Mouse (Mus musculus): ENCODE measurements around the gene Mettl27.
"Not testable (repeated sequence)": the region's sequence is repeated elsewhere in the genome, so short reads cannot be mapped to it uniquely, and the experiment has no call there.

Mettl27 gene

GRCm38 (mm10) chr5:134959114-134959513 is 26.9 kb downstream of the Mettl27 start:
- peak; percentile 20 for DNase-seq

GRCm38 (mm10) chr5:134960430-134960829 is 28.3 kb downstream of the Mettl27 start:
- no peak for DNase-seq

GRCm38 (mm10) chr5:134961519-134961918 is 29.4 kb downstream of the Mettl27 start:
- DNase-seq: no peak

GRCm38 (mm10) chr5:134963546-134963945 is 31.4 kb downstream of the Mettl27 start:
- no peak for DNase-seq

- not testable (repeated sequence) for DNase-seq
Observed at GRCm38 (mm10) chr5:134964655-134965054, 32.5 kb downstream of the Mettl27 start.

- DNase-seq: peak; percentile 43
Observed at GRCm38 (mm10) chr5:134965473-134965851, 33.3 kb downstream of the Mettl27 start.

- DNase-seq: peak; percentile 5
Observed at GRCm38 (mm10) chr5:134965852-134966821, 34.0 kb downstream of the Mettl27 start.

GRCm38 (mm10) chr5:134967164-134967944 is 35.2 kb downstream of the Mettl27 start:
- no peak for DNase-seq

GRCm38 (mm10) chr5:134970671-134971070 is 38.5 kb downstream of the Mettl27 start:
- DNase-seq: no peak

- no peak for DNase-seq
Observed at GRCm38 (mm10) chr5:134973081-134973480, 40.9 kb downstream of the Mettl27 start.

GRCm38 (mm10) chr5:134973526-134973925 is 41.4 kb downstream of the Mettl27 start:
- no peak for DNase-seq

- DNase-seq: no peak
Observed at GRCm38 (mm10) chr5:134974294-134974693, 42.1 kb downstream of the Mettl27 start.

GRCm38 (mm10) chr5:134974921-134975320 is 42.8 kb downstream of the Mettl27 start:
- DNase-seq: no peak

GRCm38 (mm10) chr5:134976164-134976563 is 44.0 kb downstream of the Mettl27 start:
- no peak for DNase-seq

- DNase-seq: no peak
Observed at GRCm38 (mm10) chr5:134976577-134977250, 44.5 kb downstream of the Mettl27 start.

GRCm38 (mm10) chr5:134977837-134978236 is 45.7 kb downstream of the Mettl27 start:
- DNase-seq: no peak

GRCm38 (mm10) chr5:134981149-134981548 is 49.0 kb downstream of the Mettl27 start:
- DNase-seq: no peak

- no peak for DNase-seq
Observed at GRCm38 (mm10) chr5:134983111-134983510, 50.9 kb downstream of the Mettl27 start.

- DNase-seq: no peak
Observed at GRCm38 (mm10) chr5:134983771-134984170, 51.6 kb downstream of the Mettl27 start.

GRCm38 (mm10) chr5:134985633-134986297 is 53.6 kb downstream of the Mettl27 start, which contains the start of gene Cldn3:
Cldn3 (plus strand) TSS chr5:134986214.
- DNase-seq: no peak

GRCm38 (mm10) chr5:134986298-134987268 is 54.4 kb downstream of the Mettl27 start:
- DNase-seq: no peak
